Mouse (Mus musculus) lung, postnatal 25 days (tissue): ENCODE results near the gene Dcps.

Experiments
- DNase-seq: peaks from one replicate; pipeline ENCODE4 v3.0.0; 2022; ENCODE audit warnings: low spot score

Dcps gene

GRCm38 (mm10) chr9:35108916-35109315, 66.9 kb downstream of the Dcps start:
- DNase-seq, result peak; percentile 67

- DNase-seq, result no peak
These were observed 67.8 kb downstream of the Dcps start for GRCm38 (mm10) chr9:35108066-35108465.

- DNase-seq, result no peak
These were observed 68.5 kb downstream of the Dcps start for GRCm38 (mm10) chr9:35107396-35107795.

- DNase-seq, result no peak
These were observed 69.7 kb downstream of the Dcps start for GRCm38 (mm10) chr9:35105884-35106880.

GRCm38 (mm10) chr9:35105438-35105837, 70.4 kb downstream of the Dcps start:
- no peak for DNase-seq

DNA sequence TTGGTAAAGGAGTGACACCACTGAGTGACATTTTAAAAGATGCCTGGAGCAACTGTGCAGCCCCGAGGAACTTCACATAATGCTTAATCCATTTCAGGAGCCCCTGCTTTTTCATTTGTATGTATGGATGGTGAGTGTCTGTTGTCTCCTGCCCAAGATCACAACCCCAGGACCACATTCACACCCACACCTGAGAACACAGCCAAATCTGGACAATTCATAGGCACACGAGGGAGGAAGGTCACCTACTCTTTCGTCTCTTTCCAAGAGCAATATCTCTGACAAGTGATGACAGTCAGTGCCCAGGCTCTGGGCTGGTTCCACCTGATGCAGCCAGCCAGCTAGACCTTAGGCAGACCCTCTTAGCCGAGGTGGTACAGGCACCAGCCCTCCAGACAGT, 71.2 kb downstream of the Dcps start:
- no peak for DNase-seq

GRCm38 (mm10) chr9:35098762-35099161, 77.1 kb downstream of the Dcps start:
- DNase-seq, result no peak

- DNase-seq, result no peak
These were observed 78.0 kb downstream of the Dcps start for GRCm38 (mm10) chr9:35097901-35098300.

- DNase-seq, result no peak
These were observed 80.1 kb downstream of the Dcps start for GRCm38 (mm10) chr9:35095726-35096125.

GRCm38 (mm10) chr9:35093350-35093749, 82.5 kb downstream of the Dcps start:
- DNase-seq, result no peak

- DNase-seq, result no peak
These were observed 83.0 kb downstream of the Dcps start for GRCm38 (mm10) chr9:35092904-35093303.
